Mouse (Mus musculus) spleen, adult 2 months (tissue): ENCODE measurements at regions not wholly inside any gene's neighbourhood (a gene's known extent, or its start where the extent isn't known, plus 50 kb on each side); places are given as distances from the start of the nearest gene placed in this dataset.

Experiments
- DNase-seq, 2 experiments: peaks; one replicate each; pipeline versions ENCODE4 v3.0.0 to v3.0.0-alpha.2; 2012 to 2021; ENCODE audit warnings: low spot score in 2 of 2, low read depth in 1 of 2
- H3K27ac ChIP-seq: fragments of 200-500 bp; 2 replicates; pipeline ENCODE4 v1.5.1; 2012; ENCODE audit warnings: low read length, inconsistent platforms; ENCODE audit not compliant: insufficient read depth
- H3K27me3 ChIP-seq: fragments of 200-500 bp; 2 replicates; pipeline ENCODE4 v1.6.1; 2012; ENCODE audit warnings: mild to moderate bottlenecking, moderate library complexity, low read length, inconsistent platforms; ENCODE audit not compliant: control insufficient read depth, insufficient read depth
- H3K36me3 ChIP-seq: fragments of 200-500 bp; 2 replicates; pipeline ENCODE4 v1.6.1; 2012; ENCODE audit warnings: mild to moderate bottlenecking, low read length, inconsistent platforms; ENCODE audit not compliant: control insufficient read depth, insufficient read depth
- H3K4me1 ChIP-seq: fragments of 200-500 bp; 2 replicates; pipeline ENCODE4 v1.6.1; 2011; ENCODE audit warnings: inconsistent platforms; ENCODE audit not compliant: control insufficient read depth, insufficient read depth, insufficient read length
- H3K4me3 ChIP-seq: fragments of 200-500 bp; 2 replicates; pipeline ENCODE4 v1.5.1; 2011; ENCODE audit warnings: mild to moderate bottlenecking, inconsistent platforms; ENCODE audit not compliant: insufficient read depth, insufficient read length; ENCODE audit errors: extremely low read depth
- CTCF ChIP-seq: fragments of 200-500 bp; IDR thresholded peaks from 2 replicates; pipeline ENCODE4 v1.5.1; 2011; ENCODE audit warnings: mild to moderate bottlenecking, inconsistent platforms; ENCODE audit not compliant: insufficient read depth, insufficient read length, insufficient replicate concordance; ENCODE audit errors: extremely low read depth
- POLR2A ChIP-seq: fragments of 200-500 bp; IDR thresholded peaks from 2 replicates; pipeline ENCODE4 v1.6.1; 2011; ENCODE audit warnings: low read depth, low read length, inconsistent platforms
- WGBS: fragments of 180-500 bp; shearing (Covaris S2); methylation state at CpG from one replicate; pipeline ENCODE4 v1.1.7; 2018; 5-methylcytosine and 5-hydroxymethylcytosine counted together

GRCm38 (mm10) chr4:56070664-56071334 is 538.5 kb upstream of the Klf4 start:
- 43% methylated on average over 6 of the region's 6 CpGs for WGBS
- no peaks in the 10 kb centered on the region; the same call in 1 of the 2 replicates for H3K4me1 ChIP-seq
- DNase-seq = peak; percentile 5 to 34
- TF ChIP-seq POLR2A (no peak), CTCF (no peak)
- H3K27ac ChIP-seq = no peak overlapping the region
- H3K4me3 ChIP-seq = no peak overlapping the region
- H3K27me3 ChIP-seq = no peaks in the 10 kb centered on the region
- H3K36me3 ChIP-seq = no peaks in the 10 kb centered on the region

GRCm38 (mm10) chr4:56068859-56069258 is 536.6 kb upstream of the Klf4 start:
- Histone ChIP-seq H3K27me3 (no peaks in the 10 kb centered on the region), H3K4me3 (no peak overlapping the region), H3K27ac (no peak overlapping the region), H3K4me1 (no peaks in the 10 kb centered on the region; the same call in 1 of the 2 replicates), H3K36me3 (no peaks in the 10 kb centered on the region)
- 93% methylated on average over 4 of the region's 4 CpGs for WGBS
- no peak for TF ChIP-seq POLR2A
- no peak for TF ChIP-seq CTCF
- DNase-seq = no peak

- no peak for DNase-seq
- Histone ChIP-seq H3K4me3 (no peak overlapping the region), H3K36me3 (no peaks in the 10 kb centered on the region), H3K27ac (no peak overlapping the region), H3K27me3 (no peaks in the 10 kb centered on the region), H3K4me1 (no peaks in the 10 kb centered on the region)
- 95% methylated on average over 4 of the region's 4 CpGs for WGBS
- TF ChIP-seq CTCF (no peak), POLR2A (no peak)
These were observed 532.4 kb upstream of the Klf4 start for GRCm38 (mm10) chr4:56064657-56065056.

- 82% methylated on average over 6 of the region's 6 CpGs for WGBS
These were observed 519.6 kb upstream of the Klf4 start for GRCm38 (mm10) chr4:56051792-56052380.

GRCm38 (mm10) chr4:56039327-56039726 is 507.1 kb upstream of the Klf4 start:
- Histone ChIP-seq H3K36me3 (no peaks in the 10 kb centered on the region), H3K27me3 (no peaks in the 10 kb centered on the region), H3K4me1 (no peaks in the 10 kb centered on the region), H3K27ac (no peak overlapping the region), H3K4me3 (no peak overlapping the region)
- WGBS = 92% methylated on average over 4 of the region's 4 CpGs
- DNase-seq = no peak
- no peak for TF ChIP-seq CTCF
- no peak for TF ChIP-seq POLR2A

More at GRCm38 (mm10) chr4:56051792-56052380, 519.6 kb upstream of the Klf4 start:
- no peaks in the 10 kb centered on the region for H3K36me3 ChIP-seq
- no peak for DNase-seq
- H3K27ac ChIP-seq = no peak overlapping the region
- TF ChIP-seq POLR2A (no peak), CTCF (no peak)
- no peak overlapping the region for H3K4me3 ChIP-seq
- no peaks in the 10 kb centered on the region for H3K27me3 ChIP-seq
- H3K4me1 ChIP-seq = no peaks in the 10 kb centered on the region

DNA sequence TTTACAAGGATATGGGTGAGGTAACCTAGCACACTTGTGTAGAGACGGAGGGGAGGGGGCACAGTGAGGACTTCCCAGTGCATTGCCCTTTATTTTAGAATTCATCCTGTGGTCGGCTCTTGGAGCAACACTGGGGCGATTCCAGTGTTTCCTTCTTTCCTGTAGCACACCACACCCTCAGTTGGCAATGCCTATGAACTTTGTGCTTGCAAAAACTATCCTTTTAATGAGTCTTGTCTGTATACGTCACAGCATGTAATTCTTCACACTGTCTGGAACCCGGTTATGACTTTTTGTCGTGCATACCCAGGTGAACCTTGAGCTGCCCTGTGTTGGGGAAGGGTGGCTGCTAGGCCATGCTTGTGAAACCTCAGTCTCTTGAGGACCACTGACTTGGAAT is 504.1 kb upstream of the Klf4 start:
- H3K4me3 ChIP-seq = no peak overlapping the region
- TF ChIP-seq POLR2A = no peak
- no peak for TF ChIP-seq CTCF
- no peaks in the 10 kb centered on the region for H3K27me3 ChIP-seq
- no peak for DNase-seq
- H3K27ac ChIP-seq = no peak overlapping the region
- no peaks in the 10 kb centered on the region for H3K4me1 ChIP-seq
- H3K36me3 ChIP-seq = no peaks in the 10 kb centered on the region
- WGBS = 83% methylated on average over 6 of the region's 6 CpGs

DNA sequence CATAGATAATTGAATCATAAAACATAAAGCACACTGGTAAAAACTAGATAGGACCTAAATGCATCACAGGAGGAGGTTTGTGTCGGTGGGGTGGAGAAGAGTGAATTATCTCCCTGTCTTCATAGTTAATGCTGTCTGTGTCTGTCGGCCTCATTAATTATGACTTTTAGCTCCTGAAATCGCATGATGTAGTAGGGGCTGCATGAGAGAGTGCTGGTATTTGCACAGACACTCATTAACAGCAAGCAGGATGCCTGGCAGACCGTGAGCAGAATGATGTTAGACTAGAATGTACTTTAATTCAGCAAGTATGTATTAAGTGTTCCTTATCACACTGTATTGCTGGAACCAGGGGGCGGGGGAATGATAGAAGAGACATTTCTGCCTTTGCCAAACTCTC is 503.3 kb upstream of the Klf4 start:
- Histone ChIP-seq H3K27me3 (no peaks in the 10 kb centered on the region), H3K27ac (no peak overlapping the region), H3K4me3 (no peak overlapping the region), H3K36me3 (no peaks in the 10 kb centered on the region), H3K4me1 (no peaks in the 10 kb centered on the region)
- 89% methylated on average over 5 of the region's 5 CpGs for WGBS
- TF ChIP-seq CTCF (no peak), POLR2A (no peak)
- no peak for DNase-seq
